Mouse (Mus musculus) heart, embryonic 14.5 days (tissue): ENCODE results near the gene Atf7. TPM values are rescaled to one million over a fixed set of nuclear protein-coding genes. Genes with fewer than 3 reads are reported as not detected.
"Not testable (repeated sequence)": the region's sequence is repeated elsewhere in the genome, so short reads cannot be mapped to it uniquely, and the experiment has no call there.

Source experiments
- ATAC-seq: fragments of 200-750 bp; cut with Nextera tagmentation; 2 replicates; pipeline ENCODE4 v1.8.0; 2017; ENCODE audit warnings: low read depth, moderate TSS enrichment; ENCODE audit not compliant: insufficient number of reproducible peaks, insufficient read depth, low FRiP score
- H3K27ac ChIP-seq, 2 experiments: fragments of 200-500 bp in 1 of 2; fragments of 300-500 bp in 1 of 2; sonication (generic) in 1 of 2; replicated peaks in 1 of 2; 2 replicates each; pipeline ENCODE4 v1.5.1; 2012 to 2014; ENCODE audit warnings: low read depth in 2 of 2, low read length in 2 of 2, control low read depth in 1 of 2, mild to moderate bottlenecking in 1 of 2, mixed read lengths in 1 of 2; ENCODE audit not compliant: control insufficient read depth in 1 of 2, insufficient read depth in 1 of 2
- H3K27me3 ChIP-seq: fragments of 300-500 bp; sonication (generic); 2 replicates; pipeline ENCODE4 v1.6.1; 2014; ENCODE audit warnings: mild to moderate bottlenecking, low read length, control low read depth; ENCODE audit not compliant: control insufficient read depth, insufficient read depth
- H3K36me3 ChIP-seq: fragments of 300-500 bp; sonication (generic); 2 replicates; pipeline ENCODE4 v1.6.1; 2014; ENCODE audit warnings: mild to moderate bottlenecking, control low read depth, low read length, mixed read lengths; ENCODE audit not compliant: control insufficient read depth, insufficient read depth
- H3K4me1 ChIP-seq, 2 experiments: fragments of 200-500 bp in 1 of 2; fragments of 300-500 bp in 1 of 2; sonication (generic) in 1 of 2; 2 replicates each; pipeline ENCODE4 v1.6.1; 2012 to 2014; ENCODE audit warnings: low read length in 2 of 2, control low read depth in 1 of 2, mixed read lengths in 1 of 2; ENCODE audit not compliant: control insufficient read depth in 2 of 2, insufficient read depth in 2 of 2
- H3K4me2 ChIP-seq: fragments of 300-500 bp; sonication (generic); 2 replicates; pipeline ENCODE4 v1.6.1; 2014; ENCODE audit warnings: mild to moderate bottlenecking, low read length
- H3K4me3 ChIP-seq, 2 experiments: fragments of 200-500 bp in 1 of 2; fragments of 300-500 bp in 1 of 2; sonication (generic) in 1 of 2; 2 replicates each; pipeline ENCODE4 v1.5.1; 2012 to 2014; ENCODE audit warnings: low read length in 2 of 2, mild to moderate bottlenecking in 2 of 2, control low read depth in 1 of 2, low read depth in 1 of 2, moderate library complexity in 1 of 2; ENCODE audit not compliant: control insufficient read depth in 1 of 2, insufficient read depth in 1 of 2
- H3K9ac ChIP-seq: fragments of 300-500 bp; sonication (generic); 2 replicates; pipeline ENCODE4 v1.6.1; 2014; ENCODE audit warnings: mild to moderate bottlenecking, low read length
- H3K9me3 ChIP-seq: fragments of 300-500 bp; sonication (generic); 2 replicates; pipeline ENCODE4 v1.6.1; 2016; ENCODE audit warnings: low read length, control low read depth; ENCODE audit not compliant: control insufficient read depth
- WGBS: fragments of 180-500 bp; shearing (Covaris S2); extraction: QIAGEN DNeasy Blood & Tissue Kit; methylation state at CpG from one replicate; pipeline ENCODE4 v1.1.7; 2014; 5-methylcytosine and 5-hydroxymethylcytosine counted together
- polyA plus RNA-seq: library from polyadenylated mRNA; unstranded; fragments of >200 nt; fragmentation: Nextera tagmentation; extraction: Ambion mirVana; gene quantifications from 2 replicates; pipeline ENCODE4 v1.2.1, GENCODE M21; 2014

Gene Atf7
- polyA plus RNA-seq, 1 experiment from 2014 or later: 29.7 TPM

DNA sequence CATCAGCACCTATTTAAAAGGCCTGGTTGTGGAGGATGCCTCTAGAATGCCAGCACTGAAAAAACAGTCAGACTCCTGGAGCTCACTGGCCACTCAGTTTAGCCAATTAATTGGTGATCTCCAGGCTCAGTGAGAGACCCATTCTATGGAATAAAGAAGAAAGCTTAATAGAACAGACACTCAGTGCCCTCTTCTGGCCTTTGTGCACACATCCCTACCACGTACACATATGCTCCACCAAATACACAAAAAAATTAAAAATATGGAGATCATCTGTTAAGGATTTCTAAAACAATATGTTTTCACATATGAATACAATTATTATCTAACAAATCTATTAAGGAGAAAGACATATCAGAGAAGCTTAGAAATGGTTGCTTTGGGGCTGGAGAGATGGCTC, 4.5 kb downstream of the Atf7 start:
- H3K9me3 ChIP-seq: no peaks in the 10 kb centered on the region
- H3K36me3 ChIP-seq: peaks cover 5% of the 10 kb centered on the region; the same call in 1 of the 2 replicates
- H3K4me3 ChIP-seq: no peak overlapping the region
- peaks cover 0 to 6% of the 10 kb centered on the region in 2 experiments; a peak in 2 of 4 replicates for H3K4me1 ChIP-seq
- H3K27ac ChIP-seq: no peak overlapping the region
- WGBS: 94% methylated on average over 1 of the region's 1 CpGs
- H3K9ac ChIP-seq: no peak overlapping the region
- no peak overlapping the region for H3K4me2 ChIP-seq
- H3K27me3 ChIP-seq: no peaks in the 10 kb centered on the region
- no peak for ATAC-seq

DNA sequence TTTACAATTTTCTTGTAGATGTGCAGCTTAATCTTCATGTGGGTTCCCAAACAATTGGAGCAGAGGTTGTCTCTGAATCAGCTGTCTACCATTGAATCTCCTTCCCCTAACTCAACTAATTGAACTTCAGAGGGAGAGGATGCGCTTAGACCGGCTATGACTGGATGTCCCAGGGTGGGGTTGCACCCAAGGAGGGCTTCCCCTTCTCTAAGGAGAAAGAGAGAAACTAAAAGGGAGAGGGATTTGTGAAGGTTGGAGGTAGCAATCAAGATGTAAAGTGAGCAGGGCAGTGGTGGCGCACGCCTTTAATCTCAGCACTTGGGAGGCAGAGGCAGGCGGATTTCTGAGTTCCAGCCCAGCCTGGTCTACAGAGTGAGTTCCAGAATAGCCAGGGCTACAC, 5.8 kb downstream of the Atf7 start:
- Histone ChIP-seq H3K9ac (no peak overlapping the region), H3K4me1 (peaks cover 0 to 5% of the 10 kb centered on the region in 2 experiments; a peak in 2 of 4 replicates), H3K4me3 (no peak overlapping the region), H3K4me2 (no peak overlapping the region), H3K27me3 (no peaks in the 10 kb centered on the region), H3K27ac (no peak overlapping the region), H3K9me3 (no peaks in the 10 kb centered on the region), H3K36me3 (peaks cover 5% of the 10 kb centered on the region; the same call in 1 of the 2 replicates)
- WGBS: 96% methylated on average over 5 of the region's 5 CpGs
- no peak for ATAC-seq

GRCm38 (mm10) chr15:102617654-102618053, 7.6 kb downstream of the Atf7 start:
- H3K36me3 ChIP-seq: peaks cover 5% of the 10 kb centered on the region; the same call in 1 of the 2 replicates
- H3K4me2 ChIP-seq: no peak overlapping the region
- H3K27ac ChIP-seq: no peak overlapping the region
- WGBS: 95% methylated on average over 1 of the region's 1 CpGs
- H3K4me1 ChIP-seq: peaks cover 0 to 4% of the 10 kb centered on the region in 2 experiments; a peak in 2 of 4 replicates
- ATAC-seq: no peak
- no peaks in the 10 kb centered on the region for H3K9me3 ChIP-seq
- no peaks in the 10 kb centered on the region for H3K27me3 ChIP-seq
- H3K9ac ChIP-seq: no peak overlapping the region
- no peak overlapping the region for H3K4me3 ChIP-seq

GRCm38 (mm10) chr15:102616174-102616573, 9.1 kb downstream of the Atf7 start:
- H3K4me2 ChIP-seq: no peak overlapping the region
- no peak overlapping the region for H3K9ac ChIP-seq
- H3K4me1 ChIP-seq: peaks cover 0 to 4% of the 10 kb centered on the region in 2 experiments; a peak in 2 of 4 replicates
- H3K9me3 ChIP-seq: no peaks in the 10 kb centered on the region
- no peak overlapping the region for H3K4me3 ChIP-seq
- no peak for ATAC-seq
- peaks cover 5% of the 10 kb centered on the region; the same call in 1 of the 2 replicates for H3K36me3 ChIP-seq
- 92% methylated on average over 2 of the region's 2 CpGs for WGBS
- H3K27me3 ChIP-seq: no peaks in the 10 kb centered on the region
- no peak overlapping the region for H3K27ac ChIP-seq

DNA sequence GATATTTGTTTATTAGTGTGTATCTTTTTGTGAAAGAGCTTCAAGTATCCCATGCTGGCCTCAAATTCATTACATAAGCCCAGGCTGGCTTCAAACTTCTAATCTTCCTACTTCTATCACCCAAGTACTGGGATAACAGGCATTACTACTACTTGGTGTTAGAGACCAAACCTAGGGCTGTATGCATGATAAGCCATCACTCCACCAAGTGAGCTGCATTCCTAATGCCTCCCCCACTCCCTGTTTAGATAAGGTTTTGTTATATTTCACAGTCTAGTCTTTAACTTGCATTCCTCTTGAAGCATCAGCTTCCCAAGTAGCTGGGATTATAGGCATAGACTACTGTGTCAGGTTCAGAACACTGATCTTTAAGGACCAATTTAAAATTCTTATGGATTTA, 11.0 kb downstream of the Atf7 start:
- no peak overlapping the region for H3K4me2 ChIP-seq
- H3K4me3 ChIP-seq: no peak overlapping the region
- peaks cover 0 to 4% of the 10 kb centered on the region in 2 experiments; a peak in 2 of 4 replicates for H3K4me1 ChIP-seq
- no peaks in the 10 kb centered on the region for H3K27me3 ChIP-seq
- H3K9ac ChIP-seq: no peak overlapping the region
- H3K9me3 ChIP-seq: no peaks in the 10 kb centered on the region
- H3K36me3 ChIP-seq: peaks cover 5% of the 10 kb centered on the region; the same call in 1 of the 2 replicates
- no peak for ATAC-seq
- H3K27ac ChIP-seq: no peak overlapping the region

DNA sequence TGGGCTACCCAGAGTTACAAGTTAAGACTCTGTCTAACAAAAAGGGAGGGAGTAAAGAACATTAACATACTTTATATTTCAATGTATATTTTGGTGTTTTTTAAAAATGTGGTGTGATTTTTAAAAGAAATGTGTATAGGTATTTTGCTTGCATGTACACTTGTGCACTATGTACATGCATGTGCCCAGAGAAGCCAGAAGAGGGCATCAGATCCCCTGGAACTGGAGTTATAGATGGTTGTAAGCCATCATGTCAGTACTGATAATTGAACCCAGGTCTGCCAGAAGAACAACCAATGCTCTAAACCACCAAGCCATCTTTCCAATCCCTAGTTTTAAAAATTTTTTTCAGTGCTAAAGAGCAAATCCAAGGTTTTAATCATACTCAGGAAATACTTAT, 12.3 kb downstream of the Atf7 start:
- H3K36me3 ChIP-seq: no peaks in the 10 kb centered on the region
- H3K4me1 ChIP-seq: peaks cover 0 to 8% of the 10 kb centered on the region in 2 experiments; a peak in 2 of 4 replicates
- no peaks in the 10 kb centered on the region for H3K9me3 ChIP-seq
- H3K9ac ChIP-seq: no peak overlapping the region
- H3K4me3 ChIP-seq: no peak overlapping the region
- no peaks in the 10 kb centered on the region for H3K27me3 ChIP-seq
- ATAC-seq: no peak
- no peak overlapping the region for H3K4me2 ChIP-seq
- no peak overlapping the region for H3K27ac ChIP-seq

- H3K4me3 ChIP-seq, H3K9me3 ChIP-seq, ATAC-seq, H3K27me3 ChIP-seq, H3K4me1 ChIP-seq, H3K36me3 ChIP-seq, H3K27ac ChIP-seq, H3K4me2 ChIP-seq, H3K9ac ChIP-seq: not testable (repeated sequence)
- WGBS: 71% methylated on average over 1 of the region's 1 CpGs
These were observed 16.7 kb downstream of the Atf7 start for GRCm38 (mm10) chr15:102608586-102608985.

- 65% methylated on average over 8 of the region's 8 CpGs for WGBS
These were observed 31.1 kb downstream of the Atf7 start for GRCm38 (mm10) chr15:102593996-102594656.

More at GRCm38 (mm10) chr15:102593996-102594656, 31.1 kb downstream of the Atf7 start:
- no peak for ATAC-seq
- H3K4me2 ChIP-seq: no peak overlapping the region
- no peak overlapping the region for H3K9ac ChIP-seq
- H3K27me3 ChIP-seq: no peaks in the 10 kb centered on the region
- no peak overlapping the region for H3K27ac ChIP-seq
- 0 out of 2 replicates have a peak, but pooled peaks cover 9% of the 10 kb centered on the region for H3K36me3 ChIP-seq
- H3K4me1 ChIP-seq: peaks cover 2 to 23% of the 10 kb centered on the region in 2 experiments; a peak in 3 of 4 replicates
- H3K4me3 ChIP-seq: no peak overlapping the region
- no peaks in the 10 kb centered on the region for H3K9me3 ChIP-seq
